Mouse (Mus musculus) spleen, adult 2 months (tissue): ENCODE measurements around the gene Foxo1. TPM values are rescaled to one million over a fixed set of nuclear protein-coding genes. Genes with fewer than 3 reads are reported as not detected.
A peak's percentile ranks its signal among the peaks of the same experiment; 100 is the strongest.

Experiments used
- DNase-seq, 2 experiments: peaks; one replicate each; pipeline versions ENCODE4 v3.0.0 to v3.0.0-alpha.2; 2012 to 2021; ENCODE audit warnings: low spot score in 2 of 2, low read depth in 1 of 2
- H3K27ac ChIP-seq: fragments of 200-500 bp; 2 replicates; pipeline ENCODE4 v1.5.1; 2012; ENCODE audit warnings: low read length, inconsistent platforms; ENCODE audit not compliant: insufficient read depth
- H3K27me3 ChIP-seq: fragments of 200-500 bp; 2 replicates; pipeline ENCODE4 v1.6.1; 2012; ENCODE audit warnings: mild to moderate bottlenecking, moderate library complexity, low read length, inconsistent platforms; ENCODE audit not compliant: control insufficient read depth, insufficient read depth
- H3K36me3 ChIP-seq: fragments of 200-500 bp; 2 replicates; pipeline ENCODE4 v1.6.1; 2012; ENCODE audit warnings: mild to moderate bottlenecking, low read length, inconsistent platforms; ENCODE audit not compliant: control insufficient read depth, insufficient read depth
- H3K4me1 ChIP-seq: fragments of 200-500 bp; 2 replicates; pipeline ENCODE4 v1.6.1; 2011; ENCODE audit warnings: inconsistent platforms; ENCODE audit not compliant: control insufficient read depth, insufficient read depth, insufficient read length
- H3K4me3 ChIP-seq: fragments of 200-500 bp; 2 replicates; pipeline ENCODE4 v1.5.1; 2011; ENCODE audit warnings: mild to moderate bottlenecking, inconsistent platforms; ENCODE audit not compliant: insufficient read depth, insufficient read length; ENCODE audit errors: extremely low read depth
- CTCF ChIP-seq: fragments of 200-500 bp; IDR thresholded peaks from 2 replicates; pipeline ENCODE4 v1.5.1; 2011; ENCODE audit warnings: mild to moderate bottlenecking, inconsistent platforms; ENCODE audit not compliant: insufficient read depth, insufficient read length, insufficient replicate concordance; ENCODE audit errors: extremely low read depth
- POLR2A ChIP-seq: fragments of 200-500 bp; IDR thresholded peaks from 2 replicates; pipeline ENCODE4 v1.6.1; 2011; ENCODE audit warnings: low read depth, low read length, inconsistent platforms
- WGBS: fragments of 180-500 bp; shearing (Covaris S2); methylation state at CpG from one replicate; pipeline ENCODE4 v1.1.7; 2018; 5-methylcytosine and 5-hydroxymethylcytosine counted together
- polyA plus RNA-seq: library from polyadenylated mRNA; depleted of rRNA; stranded (reverse); fragments of >200 nt; gene quantifications from 2 replicates; pipeline ENCODE4 v1.2.3, GENCODE M21; 2012; rRNA removed

Foxo1 gene
- 21.3 and 33.2 TPM in 2 replicates for polyA plus RNA-seq

DNA sequence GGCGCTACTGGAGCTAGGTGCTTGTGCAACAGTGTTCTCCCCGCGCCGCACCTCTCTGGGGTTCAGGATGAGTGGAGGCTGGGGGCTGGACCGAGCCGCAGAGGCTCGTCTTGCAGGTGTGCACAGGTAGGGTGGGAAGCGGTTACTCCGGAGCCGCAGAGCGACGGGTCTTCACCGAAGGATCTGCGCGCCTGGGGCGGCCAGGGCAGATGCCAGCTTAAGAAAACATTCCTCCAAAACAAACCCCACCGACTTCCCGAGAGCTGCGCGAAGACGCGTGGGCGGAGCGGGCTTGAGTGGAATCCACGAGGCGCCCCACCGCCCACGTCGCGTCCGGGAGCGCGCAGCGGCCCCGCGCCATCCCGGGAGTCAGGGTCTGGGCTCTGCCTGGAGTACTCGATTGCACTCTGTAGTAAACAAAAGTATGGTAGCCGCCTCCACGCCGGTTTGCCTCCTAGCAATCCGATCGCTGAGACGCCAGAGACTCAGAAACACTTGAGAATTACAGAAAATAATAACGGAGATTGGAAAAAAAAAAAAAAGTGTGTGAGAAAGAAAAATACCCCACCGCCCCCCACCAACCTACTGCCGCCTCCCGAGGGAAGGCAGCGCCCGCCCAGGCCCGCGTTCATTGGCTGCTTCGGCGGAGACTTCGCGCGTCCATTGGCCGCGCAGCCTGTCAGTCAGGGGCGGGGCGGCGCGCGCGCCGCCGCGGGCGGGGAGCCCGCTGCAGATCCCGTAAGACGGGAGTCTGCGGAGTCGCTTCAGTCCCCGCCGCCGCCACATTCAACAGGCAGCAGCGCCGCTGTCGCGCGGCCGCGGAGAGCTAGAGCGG, at the start of gene Foxo1:
Gene Foxo1, plus strand, starts transcription at position 685 of the 835 bp plus-strand sequence.
- Histone ChIP-seq H3K4me3 (peak within 1 kb of the TSS; percentile 79), H3K27ac (peak within 1 kb of the TSS; percentile 99), H3K36me3 (no peaks in the 10 kb centered on the region), H3K4me1 (peaks cover 10% of the 10 kb centered on the region; the same call in 1 of the 2 replicates), H3K27me3 (no peaks in the 10 kb centered on the region; the same call in 1 of the 2 replicates)
- WGBS, result under 1% methylated on average over 85 of the region's 85 CpGs
- DNase-seq, result peak; percentile 82 to 84
- TF ChIP-seq CTCF (no peak), POLR2A (peak; percentile 97)

- Histone ChIP-seq H3K27me3 (no peaks in the 10 kb centered on the region), H3K4me3 (no peak overlapping the region), H3K36me3 (no peaks in the 10 kb centered on the region), H3K27ac (no peak overlapping the region), H3K4me1 (no peaks in the 10 kb centered on the region)
- TF ChIP-seq CTCF, result no peak
- no peak for TF ChIP-seq POLR2A
- WGBS, result 94% methylated on average over 7 of the region's 7 CpGs
- DNase-seq, result no peak
Observed at GRCm38 (mm10) chr3:52218864-52219263, 49.3 kb upstream of the Foxo1 start.

DNA sequence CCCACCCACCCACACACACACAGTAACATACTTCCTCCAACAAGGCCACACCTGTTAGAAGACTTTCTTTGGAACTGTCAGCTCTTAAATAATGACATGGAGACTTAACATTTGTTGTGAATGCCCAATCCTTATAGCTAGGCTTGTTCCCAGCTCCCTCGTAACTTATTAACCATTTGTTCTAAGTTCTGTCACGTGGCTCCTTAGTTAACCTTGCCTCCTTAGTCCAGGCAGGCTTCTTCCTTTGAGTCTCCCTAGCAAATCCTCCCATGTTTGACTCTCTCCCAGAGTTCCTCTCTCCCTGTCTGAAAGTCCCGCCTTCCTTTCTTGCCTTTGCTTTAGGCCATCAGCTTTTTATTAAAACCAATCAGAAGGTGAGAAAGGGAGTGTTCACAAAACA, 47.1 kb upstream of the Foxo1 start:
- Histone ChIP-seq H3K4me1 (no peaks in the 10 kb centered on the region), H3K27me3 (no peaks in the 10 kb centered on the region), H3K36me3 (no peaks in the 10 kb centered on the region), H3K27ac (no peak overlapping the region), H3K4me3 (no peak overlapping the region)
- no peak for DNase-seq
- TF ChIP-seq POLR2A, result no peak
- no peak for TF ChIP-seq CTCF
- WGBS, result 89% methylated on average over 3 of the region's 3 CpGs

- Histone ChIP-seq H3K27me3 (no peaks in the 10 kb centered on the region), H3K27ac (no peak overlapping the region), H3K4me1 (no peaks in the 10 kb centered on the region), H3K4me3 (no peak overlapping the region), H3K36me3 (no peaks in the 10 kb centered on the region)
- TF ChIP-seq CTCF (no peak), POLR2A (no peak)
- DNase-seq, result no peak
- WGBS, result 44% methylated on average over 5 of the region's 5 CpGs
Observed at GRCm38 (mm10) chr3:52221931-52222330, 46.2 kb upstream of the Foxo1 start.

DNA sequence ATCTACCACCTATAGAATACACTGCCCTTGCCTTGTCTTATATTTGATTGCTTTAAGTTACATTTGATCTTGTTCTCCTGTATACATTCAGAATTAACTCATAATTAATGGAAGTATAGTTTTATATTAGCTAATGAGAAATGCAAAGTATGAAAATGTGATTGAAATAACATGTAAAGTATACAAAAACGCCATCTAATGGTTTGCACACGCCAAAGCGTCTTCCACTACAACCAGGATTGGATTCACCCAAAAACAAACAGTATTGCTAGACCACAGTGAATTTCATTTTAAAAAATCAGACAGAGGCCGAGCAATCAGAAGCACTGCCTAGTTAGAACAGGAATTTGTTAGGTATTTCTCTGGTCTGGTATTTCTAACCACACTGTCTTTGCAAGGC, 31.6 kb upstream of the Foxo1 start:
- Histone ChIP-seq H3K4me3 (no peak overlapping the region), H3K4me1 (no peaks in the 10 kb centered on the region), H3K27me3 (no peaks in the 10 kb centered on the region), H3K27ac (no peak overlapping the region), H3K36me3 (no peaks in the 10 kb centered on the region)
- WGBS, result 82% methylated on average over 4 of the region's 4 CpGs
- no peak for DNase-seq
- no peak for TF ChIP-seq POLR2A
- TF ChIP-seq CTCF, result no peak

- WGBS, result 94% methylated on average over 3 of the region's 3 CpGs
- TF ChIP-seq POLR2A (no peak), CTCF (no peak)
- no peaks in the 10 kb centered on the region for H3K36me3 ChIP-seq
- no peaks in the 10 kb centered on the region for H3K27me3 ChIP-seq
- no peaks in the 10 kb centered on the region for H3K4me1 ChIP-seq
- no peak overlapping the region for H3K27ac ChIP-seq
- no peak overlapping the region for H3K4me3 ChIP-seq
- DNase-seq, result no peak
Observed at GRCm38 (mm10) chr3:52237136-52237535, 31.0 kb upstream of the Foxo1 start.

- Histone ChIP-seq H3K4me1 (no peaks in the 10 kb centered on the region), H3K4me3 (no peak overlapping the region), H3K27me3 (no peaks in the 10 kb centered on the region), H3K36me3 (no peaks in the 10 kb centered on the region), H3K27ac (no peak overlapping the region)
- no peak for DNase-seq
- WGBS, result 82% methylated on average over 5 of the region's 5 CpGs
- TF ChIP-seq CTCF (no peak), POLR2A (no peak)
Observed at GRCm38 (mm10) chr3:52241062-52241461, 27.1 kb upstream of the Foxo1 start.
